Mouse (Mus musculus) stomach, postnatal 0 days (tissue): ENCODE measurements around the gene P2ry6. TPM values are rescaled to one million over a fixed set of nuclear protein-coding genes. Genes with fewer than 3 reads are reported as not detected.
A peak's percentile ranks its signal among the peaks of the same experiment; 100 is the strongest.

ENCODE experiments used
- ATAC-seq: fragments of 200-750 bp; cut with Nextera tagmentation; 2 replicates; pipeline ENCODE4 v1.8.0; 2017; ENCODE audit not compliant: low FRiP score, low TSS enrichment
- DNase-seq: peaks from one replicate; pipeline ENCODE4 v3.0.0-alpha.2; 2016; ENCODE audit warnings: low spot score
- H3K27ac ChIP-seq: fragments of 300-500 bp; sonication (generic); replicated peaks from 2 replicates; pipeline ENCODE4 v1.5.1; 2014; ENCODE audit warnings: mild to moderate bottlenecking, control low read depth
- H3K27me3 ChIP-seq: fragments of 300-500 bp; sonication (generic); 2 replicates; pipeline ENCODE4 v1.6.1; 2014; ENCODE audit warnings: low read length; ENCODE audit not compliant: control insufficient read depth, insufficient read depth
- H3K36me3 ChIP-seq: fragments of 300-500 bp; sonication (generic); 2 replicates; pipeline ENCODE4 v1.6.1; 2014; ENCODE audit warnings: low read length, mixed read lengths; ENCODE audit not compliant: control insufficient read depth, insufficient read depth
- H3K4me1 ChIP-seq: fragments of 300-500 bp; sonication (generic); replicated peaks from 2 replicates; pipeline ENCODE4 v1.6.1; 2014; ENCODE audit warnings: antibody characterized with exemption; ENCODE audit not compliant: control insufficient read depth, insufficient read depth
- H3K4me2 ChIP-seq: fragments of 300-500 bp; sonication (generic); replicated peaks from 2 replicates; pipeline ENCODE4 v1.6.1; 2014; ENCODE audit warnings: low read depth, mild to moderate bottlenecking, control low read depth, moderate library complexity
- H3K4me3 ChIP-seq: fragments of 300-500 bp; sonication (generic); 2 replicates; pipeline ENCODE4 v1.5.1; 2014; ENCODE audit warnings: low read depth, low read length, control low read depth
- H3K9ac ChIP-seq: fragments of 300-500 bp; sonication (generic); 2 replicates; pipeline ENCODE4 v1.6.1; 2014; ENCODE audit warnings: mild to moderate bottlenecking, low read length, control low read depth, mixed read lengths
- H3K9me3 ChIP-seq: fragments of 300-500 bp; sonication (generic); 2 replicates; pipeline ENCODE4 v1.6.1; 2016; ENCODE audit warnings: low read length; ENCODE audit not compliant: control insufficient read depth
- CTCF ChIP-seq: IDR thresholded peaks from 2 replicates; pipeline ENCODE4 v1.5.1; 2016; ENCODE audit warnings: antibody characterized with exemption, low read depth, mild to moderate bottlenecking, moderate library complexity
- EP300 ChIP-seq: optimal IDR thresholded peaks from 2 replicates; pipeline ENCODE3; 2016; ENCODE audit warnings: antibody characterized with exemption
- WGBS: fragments of 180-500 bp; shearing (Covaris S2); extraction: QIAGEN DNeasy Blood & Tissue Kit; methylation state at CpG from one replicate; pipeline ENCODE4 v1.1.7; 2014; 5-methylcytosine and 5-hydroxymethylcytosine counted together
- polyA plus RNA-seq: library from polyadenylated mRNA; unstranded; fragments of >200 nt; fragmentation: Nextera tagmentation; extraction: Ambion mirVana; gene quantifications from 2 replicates; pipeline ENCODE4 v1.2.1, GENCODE M21; 2015

P2ry6 gene
- polyA plus RNA-seq, 1 experiment from 2014 or later: 6.1 TPM

GRCm38 (mm10) chr7:100911246-100911770 lies 63.1 kb downstream of the P2ry6 start:
- Histone ChIP-seq H3K9me3 (no peaks in the 10 kb centered on the region), H3K4me2 (0 out of 2 replicates have a peak overlapping the region, but pooled peaks have one; percentile 11), H3K4me1 (peaks cover 5% of the 10 kb centered on the region), H3K4me3 (no peak overlapping the region), H3K36me3 (no peaks in the 10 kb centered on the region), H3K27ac (peak overlapping the region; percentile 73), H3K9ac (0 out of 2 replicates have a peak overlapping the region, but pooled peaks have one; percentile 27), H3K27me3 (no peaks in the 10 kb centered on the region)
- WGBS: 16% methylated on average over 2 of the region's 2 CpGs
- no peak for DNase-seq
- no peak; the same call in 1 of the 2 replicates for ATAC-seq
- TF ChIP-seq CTCF (no peak), EP300 (no peak)

GRCm38 (mm10) chr7:100908567-100908966 lies 65.9 kb downstream of the P2ry6 start:
- peaks cover 5% of the 10 kb centered on the region for H3K4me1 ChIP-seq
- H3K27me3 ChIP-seq: no peaks in the 10 kb centered on the region
- H3K27ac ChIP-seq: peak overlapping the region; percentile 71
- no peak overlapping the region for H3K4me3 ChIP-seq
- ATAC-seq (0 out of 2 replicates have a peak, but pooled peaks have one; percentile 31), DNase-seq (peak; percentile 48)
- H3K9me3 ChIP-seq: no peaks in the 10 kb centered on the region
- no peaks in the 10 kb centered on the region; the same call in 1 of the 2 replicates for H3K36me3 ChIP-seq
- 44% methylated on average over 8 of the region's 8 CpGs for WGBS
- no peak overlapping the region for H3K9ac ChIP-seq
- no peak overlapping the region for H3K4me2 ChIP-seq
- TF ChIP-seq CTCF (peak; percentile 68), EP300 (no peak)

- Histone ChIP-seq H3K36me3 (no peaks in the 10 kb centered on the region; the same call in 1 of the 2 replicates), H3K9ac (peak overlapping the region; percentile 35; the same call in 1 of the 2 replicates), H3K27ac (peak overlapping the region; percentile 71), H3K4me1 (peaks cover 5% of the 10 kb centered on the region), H3K4me2 (no peak overlapping the region), H3K4me3 (no peak overlapping the region), H3K9me3 (no peaks in the 10 kb centered on the region), H3K27me3 (no peaks in the 10 kb centered on the region)
- DNase-seq: no peak
- WGBS: 63% methylated on average over 8 of the region's 8 CpGs
- peak; percentile 17; the same call in 1 of the 2 replicates for ATAC-seq
- no peak for TF ChIP-seq EP300
- TF ChIP-seq CTCF: no peak
Observed at GRCm38 (mm10) chr7:100908061-100908460, 66.4 kb downstream of the P2ry6 start.

- Histone ChIP-seq H3K9me3 (no peaks in the 10 kb centered on the region), H3K27ac (peak overlapping the region; percentile 71), H3K36me3 (no peaks in the 10 kb centered on the region; the same call in 1 of the 2 replicates), H3K4me2 (peak overlapping the region; percentile 36; the same call in 1 of the 2 replicates), H3K27me3 (no peaks in the 10 kb centered on the region), H3K4me3 (no peak overlapping the region), H3K9ac (no peak overlapping the region), H3K4me1 (peaks cover 5% of the 10 kb centered on the region)
- DNase-seq (peak; percentile 79), ATAC-seq (no peak)
- WGBS: 0% methylated on average over 1 of the region's 1 CpGs
- no peak for TF ChIP-seq EP300
- TF ChIP-seq CTCF: peak; percentile 98
Observed at GRCm38 (mm10) chr7:100907231-100907630, 67.2 kb downstream of the P2ry6 start.

- no peak overlapping the region for H3K27ac ChIP-seq
Observed at GRCm38 (mm10) chr7:100906029-100906789, 68.2 kb downstream of the P2ry6 start.

GRCm38 (mm10) chr7:100905037-100905436 lies 69.4 kb downstream of the P2ry6 start:
- Histone ChIP-seq H3K27ac (no peak overlapping the region), H3K27me3 (no peaks in the 10 kb centered on the region), H3K9me3 (no peaks in the 10 kb centered on the region), H3K9ac (no peak overlapping the region), H3K4me1 (no peaks in the 10 kb centered on the region), H3K36me3 (no peaks in the 10 kb centered on the region; the same call in 1 of the 2 replicates), H3K4me3 (no peak overlapping the region), H3K4me2 (no peak overlapping the region)
- TF ChIP-seq EP300: no peak
- no peak for TF ChIP-seq CTCF
- no peak for DNase-seq
- ATAC-seq: no peak
- WGBS: 74% methylated on average over 7 of the region's 7 CpGs

More at GRCm38 (mm10) chr7:100906029-100906789, 68.2 kb downstream of the P2ry6 start:
- no peaks in the 10 kb centered on the region for H3K27me3 ChIP-seq
- no peaks in the 10 kb centered on the region; the same call in 1 of the 2 replicates for H3K36me3 ChIP-seq
- H3K4me2 ChIP-seq: no peak overlapping the region
- WGBS: 64% methylated on average over 10 of the region's 10 CpGs
- no peak overlapping the region for H3K4me3 ChIP-seq
- TF ChIP-seq CTCF: no peak
- no peak for TF ChIP-seq EP300
- H3K9ac ChIP-seq: 0 out of 2 replicates have a peak overlapping the region, but pooled peaks have one; percentile 4
- no peaks in the 10 kb centered on the region for H3K9me3 ChIP-seq
- no peak for DNase-seq
- no peaks in the 10 kb centered on the region; the same call in 1 of the 2 replicates for H3K4me1 ChIP-seq
- no peak for ATAC-seq
